In genomic region chr16:10956938-10957685, GRCm38 (mm10) we compare ENCODE assay signal across 11 mouse cellular contexts.
DNase-seq lines count a peak whose midpoint lies in the region; ATAC-seq lines count a peak whose summit lies in the region.
"Had no signal": no experiment of that assay in that cellular context is flagged by ENCODE, and none has a peak within 500 bp of the region (broad histone marks: within the 10 kb centered on the region; RNA-seq: fewer than 3 reads in every experiment).

No protein-coding gene starts in this region.

- H3K4me3 ChIP-seq in hindbrain, embryonic 11.5 days (ENCODE audit: low read depth, low read length), result no peak overlapping the region
- H3K4me3 ChIP-seq in midbrain, embryonic 13.5 days (replicated peaks), result no peak overlapping the region
- H3K4me3 ChIP-seq: heart, embryonic 15.5 days had no signal

- no peaks in the 10 kb centered on the region for H3K36me3 ChIP-seq in hindbrain, embryonic 11.5 days (ENCODE audit: control insufficient read depth, insufficient read depth, low read length)
- peaks cover 7% of the 10 kb centered on the region; the same call in 1 of the 2 replicates for H3K36me3 ChIP-seq in midbrain, embryonic 13.5 days

- peak; percentile 43; the same call in 1 of the 2 replicates for ATAC-seq in hindbrain, embryonic 11.5 days (ENCODE audit: low FRiP score)
- ATAC-seq in midbrain, embryonic 13.5 days, result peak; percentile 70
- no peak for ATAC-seq in monocyte, adult 5-6 weeks (replicated peaks; ENCODE audit: insufficient number of reproducible peaks, low FRiP score, low TSS enrichment, poor library complexity, severe bottlenecking)
- ATAC-seq: activated CD4-positive, CD25-positive, alpha-beta regulatory T cell, adult 4 months had no signal

- WGBS in hindbrain, embryonic 11.5 days, result 81% methylated on average over 8 of the region's 8 CpGs
- 62% methylated on average over 8 of the region's 8 CpGs for WGBS in midbrain, embryonic 13.5 days

- H3K9me3 ChIP-seq in hindbrain, embryonic 11.5 days (ENCODE audit: control insufficient read depth, low read length), result no peaks in the 10 kb centered on the region
- H3K9me3 ChIP-seq in midbrain, embryonic 13.5 days, result no peaks in the 10 kb centered on the region
- H3K9me3 ChIP-seq: heart, embryonic 15.5 days had no signal

- peaks cover 5% of the 10 kb centered on the region; the same call in 1 of the 2 replicates for H3K4me1 ChIP-seq in hindbrain, embryonic 11.5 days (replicated peaks; ENCODE audit: control insufficient read depth, insufficient read depth, low read length)
- H3K4me1 ChIP-seq in midbrain, embryonic 13.5 days (replicated peaks), result peaks cover 33% of the 10 kb centered on the region

- DNase-seq in right cerebral cortex, adult 2 months (ENCODE audit: low spot score in 2 of 2), result peak; percentile 44 to 47
- DNase-seq in right cerebral cortex, postnatal 14 days, result no peak
- DNase-seq in hindbrain, embryonic 11.5 days (ENCODE audit: low spot score), result peak; percentile 21
- DNase-seq in telencephalon, adult 2 months (ENCODE audit: low read depth, low spot score), result peak; percentile 73
- no peak for DNase-seq in lung, postnatal 25 days (ENCODE audit: low spot score)
- DNase-seq in adrenal gland, adult 2 months, result no peak
- DNase-seq: cerebellum, adult 2 months had no signal

- no peaks in the 10 kb centered on the region for H3K27me3 ChIP-seq in hindbrain, embryonic 11.5 days (ENCODE audit: control insufficient read depth, insufficient read depth, low read length)
- H3K27me3 ChIP-seq in midbrain, embryonic 13.5 days, result no peaks in the 10 kb centered on the region
- H3K27me3 ChIP-seq: heart, embryonic 15.5 days had no signal

- no peak overlapping the region for H3K9ac ChIP-seq in hindbrain, embryonic 11.5 days (ENCODE audit: low read depth, low read length)
- H3K9ac ChIP-seq in midbrain, embryonic 13.5 days (replicated peaks), result no peak overlapping the region; the same call in 1 of the 2 replicates
- H3K9ac ChIP-seq: heart, embryonic 15.5 days had no signal

- no peak overlapping the region for H3K27ac ChIP-seq in hindbrain, embryonic 11.5 days (ENCODE audit: low read depth, low read length)
- peak overlapping the region; percentile 74 for H3K27ac ChIP-seq in midbrain, embryonic 13.5 days
- H3K27ac ChIP-seq: heart, embryonic 15.5 days had no signal

- no peak overlapping the region for H3K4me2 ChIP-seq in hindbrain, embryonic 11.5 days (replicated peaks; ENCODE audit: low read depth, low read length)
- H3K4me2 ChIP-seq in midbrain, embryonic 13.5 days (replicated peaks), result no peak overlapping the region
- H3K4me2 ChIP-seq: heart, embryonic 15.5 days had no signal

Comparison
In these comparisons a context has a peak if more than half of its experiments do, and no peak if none do; other contexts are left out.
1. DNase-seq: peak in right cerebral cortex, adult 2 months (2 of 2), hindbrain, embryonic 11.5 days (single experiment) and telencephalon, adult 2 months (single experiment); none in right cerebral cortex, postnatal 14 days (single experiment), lung, postnatal 25 days (single experiment) and adrenal gland, adult 2 months (single experiment).